Mouse (Mus musculus): ENCODE data around the gene Slc9a8.
A peak's percentile ranks its signal among the peaks of the same experiment; 100 is the strongest.

The Slc9a8 gene

GRCm38 (mm10) chr2:167415970-167416563 lies 5.4 kb upstream of the Slc9a8 start:
- peak; percentile 34 to 42 for DNase-seq

DNA sequence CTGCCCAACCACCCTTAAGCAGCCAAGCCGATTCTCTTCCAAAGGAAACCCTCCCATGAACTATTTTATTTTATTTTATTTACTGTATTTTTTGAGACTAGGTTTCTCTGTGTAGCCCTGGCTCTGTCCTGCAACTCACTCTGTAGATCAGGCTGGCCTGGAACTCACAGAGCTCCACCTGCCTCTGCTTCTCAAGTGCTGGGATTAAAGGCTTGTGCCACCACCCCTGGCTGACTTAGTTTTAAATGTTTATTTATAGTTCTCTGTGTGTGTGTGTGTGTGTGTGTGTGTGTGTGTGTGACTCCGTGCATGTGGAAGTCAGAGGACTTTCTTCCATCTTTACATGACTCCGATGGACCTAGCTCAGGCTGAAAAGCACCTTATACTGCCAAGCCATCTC lies 4.5 kb upstream of the Slc9a8 start:
- DNase-seq: no peak

DNA sequence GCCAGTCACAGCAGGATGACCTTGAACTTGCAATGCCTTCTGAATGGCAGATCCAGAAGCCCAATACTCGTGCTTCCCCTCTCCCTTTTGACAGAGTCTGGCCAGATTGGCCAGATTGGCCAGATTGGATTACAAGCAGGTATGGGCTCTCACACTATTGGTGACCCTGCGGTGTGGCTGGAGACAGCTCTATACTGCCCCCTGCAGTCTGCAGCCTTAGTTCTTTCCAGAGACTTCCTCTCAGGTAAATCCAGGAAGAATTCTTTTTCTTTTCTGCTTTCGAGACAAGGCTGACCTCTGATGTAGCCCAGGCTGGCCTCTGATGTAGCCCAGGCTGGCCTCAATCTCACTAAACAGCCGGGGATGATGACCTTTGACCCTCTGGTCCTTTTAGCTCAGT lies 3.8 kb upstream of the Slc9a8 start:
- peak; percentile 68 to 79 for DNase-seq

DNA sequence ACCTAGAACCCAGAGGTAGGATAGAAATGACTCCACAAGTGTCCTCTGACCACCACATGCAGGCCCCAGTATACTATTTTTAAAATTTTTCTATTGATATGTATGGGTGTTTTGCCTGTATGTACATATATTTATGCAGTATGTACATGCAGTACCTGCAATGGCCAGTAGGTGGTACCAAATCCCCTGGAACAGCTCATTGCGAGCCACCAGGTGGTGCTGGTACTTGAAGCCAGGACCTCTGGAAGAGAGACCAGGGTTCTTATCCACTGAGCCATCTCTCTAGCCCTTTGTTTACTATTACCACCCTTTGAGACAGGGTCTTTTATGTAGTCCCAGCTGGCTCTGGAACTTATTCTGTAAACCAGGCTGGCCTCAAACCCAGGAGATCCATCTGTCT lies 2.3 kb upstream of the Slc9a8 start:
- DNase-seq: peak; percentile 68 to 79

DNA sequence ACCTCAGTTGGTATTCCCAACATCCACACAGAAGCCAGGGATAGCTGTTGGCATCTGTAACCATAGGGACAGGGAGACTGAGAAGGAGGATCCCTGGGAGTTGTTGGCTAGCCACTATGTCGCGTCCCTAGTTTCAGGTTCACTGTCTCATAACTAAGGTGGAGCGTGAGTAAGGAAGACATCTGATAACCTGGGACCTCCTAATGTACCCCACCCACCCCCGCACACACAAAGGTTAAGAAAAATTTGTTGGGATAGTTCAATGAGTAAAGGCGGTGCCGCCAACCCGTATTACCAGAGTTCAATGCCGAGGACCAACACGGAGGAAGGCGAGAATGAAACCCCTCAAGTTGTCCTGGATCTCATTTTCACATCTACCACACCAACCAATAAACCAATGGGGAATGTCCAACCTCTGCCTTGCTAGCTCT lies 686 bp upstream of the Slc9a8 start:
- DNase-seq: no peak

DNA sequence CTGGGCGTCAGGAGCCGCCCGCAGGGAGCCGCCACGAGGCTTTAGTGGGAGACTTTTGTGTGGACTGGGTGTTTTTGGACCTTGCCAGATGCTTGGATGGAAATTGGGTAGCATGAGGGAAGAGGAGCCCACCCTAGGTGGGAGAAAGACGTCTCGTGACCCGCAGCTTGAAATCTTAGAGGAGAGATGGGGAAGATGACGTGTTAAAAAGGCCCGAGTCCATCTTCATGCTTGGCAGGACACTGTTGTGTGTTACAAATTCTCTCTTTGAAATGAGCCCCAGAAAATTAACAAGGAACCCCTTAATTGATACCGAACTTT lies 598 bp downstream of the Slc9a8 start:
- DNase-seq: no peak

- no peak for DNase-seq
Measured at GRCm38 (mm10) chr2:167423031-167423611, 1.6 kb downstream of the Slc9a8 start.

DNA sequence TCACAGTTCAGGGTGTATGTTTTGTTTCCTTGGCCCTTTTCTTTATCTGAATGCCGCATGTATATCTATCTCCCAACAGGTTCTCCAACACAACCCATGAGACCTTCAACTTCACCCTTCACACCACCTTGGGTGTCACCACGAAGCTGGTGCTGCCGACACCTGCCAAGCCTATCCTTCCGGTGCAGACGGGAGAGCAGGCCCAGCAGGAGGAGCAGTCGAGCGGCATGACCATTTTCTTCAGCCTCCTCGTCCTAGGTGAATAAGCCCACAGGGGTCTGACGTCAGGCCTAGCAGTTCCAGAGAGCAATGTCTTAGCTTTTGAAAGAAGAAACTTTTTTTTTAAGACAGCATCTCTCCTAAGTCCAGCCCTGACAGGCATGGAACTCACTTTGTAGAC lies 2.5 kb downstream of the Slc9a8 start:
- DNase-seq: no peak

DNA sequence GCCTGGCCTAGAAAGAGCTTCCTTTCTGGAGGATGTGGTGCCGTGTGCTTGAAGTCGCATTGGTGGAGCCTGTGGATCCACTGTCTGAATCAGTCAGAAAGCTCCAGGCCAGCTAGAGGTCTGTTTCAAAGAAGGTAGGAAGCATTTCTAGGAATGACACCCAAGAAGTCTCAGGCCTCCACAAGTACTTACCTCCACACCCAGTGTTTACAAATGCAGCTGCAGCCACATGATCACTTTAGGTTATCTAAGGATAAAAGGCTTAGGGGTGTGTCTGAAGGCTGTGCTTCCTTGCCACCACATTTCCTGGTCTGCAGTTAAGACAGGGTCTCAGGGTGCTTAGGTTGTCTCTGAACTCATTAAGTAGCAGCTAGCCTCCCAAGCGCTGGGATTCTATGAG lies 3.0 kb downstream of the Slc9a8 start:
- no peak for DNase-seq

DNA sequence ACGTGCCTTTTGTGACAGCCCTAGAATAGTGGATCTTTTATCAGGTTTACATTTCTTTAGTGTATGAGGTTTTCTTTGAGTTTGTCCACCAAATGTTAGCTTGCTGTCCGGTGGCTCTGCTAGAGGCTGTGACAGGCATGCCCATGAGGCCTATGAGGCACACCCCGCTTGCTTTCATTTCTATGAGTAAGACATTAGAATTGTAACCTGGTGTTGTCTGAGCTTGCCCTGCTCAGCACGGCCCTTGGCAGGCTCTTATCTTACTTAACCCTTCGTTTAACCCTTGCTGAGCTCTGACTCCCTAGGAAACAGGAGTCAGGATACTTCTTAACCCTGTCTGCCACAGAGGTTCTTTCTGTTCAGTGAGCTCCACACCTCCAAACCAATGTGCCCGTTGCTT lies 3.9 kb downstream of the Slc9a8 start:
- DNase-seq: no peak

- no peak for DNase-seq
Measured at GRCm38 (mm10) chr2:167429596-167429995, 8.1 kb downstream of the Slc9a8 start.

- DNase-seq: no peak
Measured at GRCm38 (mm10) chr2:167430737-167431417, 9.4 kb downstream of the Slc9a8 start.

GRCm38 (mm10) chr2:167431418-167431776 lies 9.9 kb downstream of the Slc9a8 start:
- no peak for DNase-seq

- DNase-seq: no peak
Measured at GRCm38 (mm10) chr2:167434570-167434969, 13.1 kb downstream of the Slc9a8 start.

DNA sequence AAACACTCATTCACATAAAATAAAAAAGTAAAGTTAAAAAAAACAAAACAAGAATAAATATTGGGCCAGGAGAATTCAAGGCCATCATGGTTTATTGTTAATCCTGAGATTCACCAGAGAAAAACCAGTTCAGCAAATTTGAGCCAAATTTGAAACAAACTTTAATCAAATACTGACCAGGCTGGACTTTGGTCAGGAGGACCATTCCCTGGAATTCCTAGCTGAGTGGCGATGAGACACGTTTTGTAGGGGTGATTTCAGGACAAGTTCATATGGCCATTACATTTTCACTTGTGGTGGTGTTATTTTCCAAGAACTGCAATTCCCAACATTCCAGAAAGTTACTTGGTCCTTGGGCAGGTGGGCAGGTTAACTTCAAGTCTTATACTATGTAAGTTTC lies 14.1 kb downstream of the Slc9a8 start:
- DNase-seq: no peak

DNA sequence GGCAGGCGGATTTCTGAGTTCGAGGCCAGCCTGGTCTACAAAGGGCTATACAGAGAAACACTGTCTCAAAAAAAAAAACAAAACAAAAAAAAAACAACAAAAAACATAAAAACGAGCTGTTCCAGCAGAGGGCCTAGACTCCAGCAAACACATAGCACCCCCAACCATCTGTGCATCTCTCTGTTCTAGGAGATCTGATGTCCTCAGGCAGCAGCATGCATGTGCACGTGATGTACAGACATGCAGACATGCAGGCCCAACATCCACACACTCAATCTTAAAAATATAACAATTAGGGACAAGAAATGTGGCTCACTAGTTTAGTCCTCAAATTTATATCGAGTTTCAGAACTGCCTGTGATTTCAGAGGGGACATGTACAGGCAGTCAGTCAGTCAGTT lies 14.9 kb downstream of the Slc9a8 start:
- DNase-seq: no peak

DNA sequence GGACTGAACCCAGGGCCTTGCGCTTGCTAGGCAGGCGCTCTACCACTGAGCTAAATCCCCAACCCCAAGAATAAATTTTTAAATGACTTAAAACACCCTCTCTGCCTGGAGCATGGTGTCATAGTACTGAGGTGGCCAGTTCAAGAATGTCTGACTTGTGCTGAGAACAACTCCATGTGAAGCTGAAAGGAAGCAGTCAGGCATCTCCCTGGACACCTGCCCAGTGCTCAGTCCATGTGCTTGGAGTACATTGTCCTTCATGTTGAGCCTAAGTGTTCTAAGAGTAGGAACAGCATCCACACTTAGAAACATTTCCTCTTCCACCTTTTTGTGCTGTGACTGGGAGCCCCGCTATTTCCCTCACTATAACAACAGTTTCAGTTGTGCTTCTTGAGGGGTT lies 17.9 kb downstream of the Slc9a8 start:
- DNase-seq: no peak

GRCm38 (mm10) chr2:167443411-167444193 lies 22.1 kb downstream of the Slc9a8 start:
- no peak for DNase-seq

- DNase-seq: no peak
Measured at GRCm38 (mm10) chr2:167445911-167446780, 24.6 kb downstream of the Slc9a8 start.

GRCm38 (mm10) chr2:167447207-167447606 lies 25.7 kb downstream of the Slc9a8 start:
- DNase-seq: no peak

- no peak for DNase-seq
Measured at GRCm38 (mm10) chr2:167447629-167448028, 26.1 kb downstream of the Slc9a8 start.

DNA sequence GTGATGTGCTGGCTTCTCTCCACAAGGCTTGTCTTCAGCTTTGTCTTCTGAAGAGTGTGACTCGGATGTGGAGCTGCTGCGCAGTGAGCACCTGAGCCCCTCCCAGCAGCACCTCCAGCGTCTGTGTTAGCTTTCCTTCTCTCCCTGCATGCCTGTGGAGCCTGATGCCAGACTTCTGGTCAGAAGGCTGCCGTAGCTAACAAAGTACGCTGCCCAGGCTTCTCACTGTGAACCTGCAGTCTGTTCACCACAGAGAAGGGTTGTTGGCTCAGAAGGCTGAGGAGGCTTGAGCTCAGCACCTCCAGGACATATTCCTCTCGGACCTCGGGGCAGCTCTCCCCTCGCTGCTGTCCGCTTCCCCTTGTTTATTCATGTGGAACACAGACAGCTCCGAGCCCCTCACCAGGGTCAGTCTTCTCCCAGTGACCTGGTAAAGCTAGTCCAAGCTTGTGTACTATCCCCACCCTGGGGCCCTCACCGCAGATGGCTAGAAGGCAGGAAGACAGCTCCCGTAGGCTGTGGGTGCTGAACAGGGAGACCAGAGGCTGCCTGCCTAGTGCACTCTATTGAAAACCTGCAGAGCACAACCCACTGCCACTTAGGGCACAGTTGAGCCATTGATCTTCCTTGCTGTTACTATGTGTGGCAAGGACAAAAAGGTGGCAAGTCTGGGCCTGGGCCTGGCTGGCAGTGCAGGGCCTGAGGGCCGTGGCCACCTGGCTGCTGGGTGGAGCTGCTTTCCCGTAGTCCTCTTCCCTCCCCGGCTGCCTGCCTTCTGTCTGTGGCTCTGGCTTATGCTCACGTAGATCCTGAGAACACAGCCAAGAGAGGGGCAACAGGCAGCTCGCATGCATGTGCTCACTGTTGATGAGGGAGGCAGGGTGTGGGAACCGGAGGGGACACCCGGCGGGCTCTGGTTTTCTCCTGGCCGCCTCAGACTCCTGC lies 28.1 kb downstream of the Slc9a8 start:
- DNase-seq: no peak
